Mouse (Mus musculus) testis, adult 2 months (tissue): Measurements from ENCODE around the gene Cpxm2.

Source experiments
- CTCF ChIP-seq: fragments of 200-500 bp; IDR thresholded peaks from 2 replicates; pipeline ENCODE4 v1.5.1; 2012; ENCODE audit warnings: low read depth, mild to moderate bottlenecking, inconsistent platforms, low read length, moderate library complexity; ENCODE audit not compliant: control insufficient read depth, insufficient read depth, insufficient replicate concordance
- POLR2A ChIP-seq: fragments of 200-500 bp; IDR thresholded peaks from 2 replicates; pipeline ENCODE4 v1.6.1; 2012; ENCODE audit warnings: low read depth, mild to moderate bottlenecking, inconsistent platforms, low read length, moderate library complexity; ENCODE audit not compliant: control insufficient read depth

- TF ChIP-seq CTCF = no peak
- TF ChIP-seq POLR2A = no peak
These were observed 107.9 kb downstream of the Cpxm2 start for GRCm38 (mm10) chr7:132046662-132047061.
